Mouse (Mus musculus): ENCODE data around the gene Ifna9. TPM values are rescaled to one million over a fixed set of nuclear protein-coding genes. Genes with fewer than 3 reads are reported as not detected.
"Not testable (repeated sequence)": the region's sequence is repeated elsewhere in the genome, so short reads cannot be mapped to it uniquely, and the experiment has no call there.

The Ifna9 gene
- polyA plus RNA-seq, 1 experiment from 2014 or later, result not detected

GRCm38 (mm10) chr4:88561791-88562190 is 30.4 kb downstream of the Ifna9 start:
- Histone ChIP-seq H3K27me3 (replicated peaks; ENCODE audit: insufficient read depth, low read length) (no peaks in the 10 kb centered on the region), H3K9ac (replicated peaks; ENCODE audit: low read depth) (no peak overlapping the region), H3K4me1 (ENCODE audit: insufficient read depth, low read depth, low read length) (no peaks in the 10 kb centered on the region), H3K9me3 (ENCODE audit: low read length) (no peaks in the 10 kb centered on the region), H3K4me2 (replicated peaks; ENCODE audit: low read depth, low read length) (no peak overlapping the region), H3K4me3 (ENCODE audit: low read depth, low read length) (no peak overlapping the region), H3K36me3 (ENCODE audit: insufficient read depth, low read length) (no peaks in the 10 kb centered on the region), H3K27ac (ENCODE audit: low read length) (no peak overlapping the region)
- TF ChIP-seq EP300 (IDR thresholded peaks at IDR 0.05) (no peak), CTCF (IDR thresholded peaks at IDR 0.05) (no peak)
- WGBS, result 90% methylated on average over 1 of the region's 1 CpGs
- no peak for DNase-seq (ENCODE audit: low spot score)
- no peak for ATAC-seq

GRCm38 (mm10) chr4:88558145-88558544 is 34.0 kb downstream of the Ifna9 start, which contains the start of gene Ifna15:
Gene Ifna15, minus strand, starts transcription at chr4:88558245.
- ATAC-seq; H3K9me3 ChIP-seq (ENCODE audit: low read length); H3K4me2 ChIP-seq (replicated peaks; ENCODE audit: low read depth, low read length); H3K9ac ChIP-seq (replicated peaks; ENCODE audit: low read depth); H3K4me1 ChIP-seq (ENCODE audit: insufficient read depth, low read depth, low read length); DNase-seq (ENCODE audit: low spot score); H3K36me3 ChIP-seq (ENCODE audit: insufficient read depth, low read length); H3K27me3 ChIP-seq (replicated peaks; ENCODE audit: insufficient read depth, low read length); H3K4me3 ChIP-seq (ENCODE audit: low read depth, low read length); H3K27ac ChIP-seq (ENCODE audit: low read length): not testable (repeated sequence)

DNA sequence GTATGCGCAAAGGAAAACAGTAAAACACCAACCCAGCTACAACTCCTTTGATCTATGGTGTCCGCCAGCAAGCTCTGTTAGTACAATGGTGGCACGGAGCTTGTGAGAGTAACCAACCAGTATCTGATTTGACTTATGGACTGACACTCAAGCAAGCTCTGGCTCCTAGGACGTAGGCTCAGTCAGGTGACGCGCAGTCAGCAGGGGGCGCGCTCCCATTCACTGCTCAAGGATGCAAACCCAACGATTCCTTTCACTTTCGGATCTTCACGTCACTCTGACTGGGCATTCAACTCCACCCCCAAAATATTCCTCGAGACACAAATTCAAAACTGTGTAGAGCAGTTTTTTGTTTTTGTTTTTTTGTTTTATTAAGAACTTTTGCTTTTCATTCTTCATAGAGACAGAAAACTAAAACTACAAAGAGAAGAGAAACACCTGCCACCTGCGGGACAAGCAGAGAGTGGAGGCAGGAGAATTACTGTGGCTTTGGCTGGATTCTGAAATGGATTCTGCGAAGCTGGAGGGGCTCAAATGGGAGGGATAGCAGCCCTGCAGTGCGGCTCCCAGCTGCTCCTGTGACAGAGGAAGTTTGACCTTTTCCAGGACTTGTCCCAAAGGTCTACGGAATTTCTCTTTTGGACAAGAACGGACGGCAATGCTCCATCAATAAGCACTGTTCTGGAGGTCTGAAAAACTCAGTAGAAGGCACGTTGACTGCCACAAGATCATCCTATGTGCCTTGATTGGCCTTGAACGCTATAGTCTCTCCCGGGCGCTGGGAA is 41.8 kb downstream of the Ifna9 start:
- Histone ChIP-seq H3K27ac (ENCODE audit: low read length) (no peak overlapping the region), H3K4me2 (replicated peaks; ENCODE audit: low read depth, low read length) (peak overlapping the region; percentile 63), H3K4me3 (ENCODE audit: low read depth, low read length) (peak overlapping the region; percentile 45), H3K9me3 (ENCODE audit: low read length) (no peaks in the 10 kb centered on the region), H3K9ac (replicated peaks; ENCODE audit: low read depth) (peak overlapping the region; percentile 45), H3K27me3 (replicated peaks; ENCODE audit: insufficient read depth, low read length) (no peaks in the 10 kb centered on the region), H3K36me3 (ENCODE audit: insufficient read depth, low read length) (no peaks in the 10 kb centered on the region), H3K4me1 (ENCODE audit: insufficient read depth, low read depth, low read length) (no peaks in the 10 kb centered on the region; the same call in 1 of the 2 replicates)
- TF ChIP-seq CTCF (IDR thresholded peaks at IDR 0.05) (peak; percentile 92), EP300 (IDR thresholded peaks at IDR 0.05) (no peak)
- 24% methylated on average over 22 of the region's 22 CpGs for WGBS
- DNase-seq (ENCODE audit: low spot score) (peak; percentile 95), ATAC-seq (peak; percentile 93)

- no peak overlapping the region for H3K4me2 ChIP-seq (replicated peaks; ENCODE audit: low read depth, low read length)
- no peaks in the 10 kb centered on the region; the same call in 1 of the 2 replicates for H3K4me1 ChIP-seq (ENCODE audit: insufficient read depth, low read depth, low read length)
- no peaks in the 10 kb centered on the region for H3K9me3 ChIP-seq (ENCODE audit: low read length)
- DNase-seq (ENCODE audit: low spot score), result no peak
- H3K27ac ChIP-seq (ENCODE audit: low read length), result no peak overlapping the region
- ATAC-seq, result no peak
- H3K4me3 ChIP-seq (ENCODE audit: low read depth, low read length), result no peak overlapping the region
- no peak overlapping the region for H3K9ac ChIP-seq (replicated peaks; ENCODE audit: low read depth)
- TF ChIP-seq CTCF (IDR thresholded peaks at IDR 0.05), result no peak
- no peak for TF ChIP-seq EP300 (IDR thresholded peaks at IDR 0.05)
- 46% methylated on average over 1 of the region's 1 CpGs for WGBS
- no peaks in the 10 kb centered on the region for H3K36me3 ChIP-seq (ENCODE audit: insufficient read depth, low read length)
- H3K27me3 ChIP-seq (replicated peaks; ENCODE audit: insufficient read depth, low read length), result no peaks in the 10 kb centered on the region
These were observed 44.2 kb downstream of the Ifna9 start for GRCm38 (mm10) chr4:88547986-88548385.

DNA sequence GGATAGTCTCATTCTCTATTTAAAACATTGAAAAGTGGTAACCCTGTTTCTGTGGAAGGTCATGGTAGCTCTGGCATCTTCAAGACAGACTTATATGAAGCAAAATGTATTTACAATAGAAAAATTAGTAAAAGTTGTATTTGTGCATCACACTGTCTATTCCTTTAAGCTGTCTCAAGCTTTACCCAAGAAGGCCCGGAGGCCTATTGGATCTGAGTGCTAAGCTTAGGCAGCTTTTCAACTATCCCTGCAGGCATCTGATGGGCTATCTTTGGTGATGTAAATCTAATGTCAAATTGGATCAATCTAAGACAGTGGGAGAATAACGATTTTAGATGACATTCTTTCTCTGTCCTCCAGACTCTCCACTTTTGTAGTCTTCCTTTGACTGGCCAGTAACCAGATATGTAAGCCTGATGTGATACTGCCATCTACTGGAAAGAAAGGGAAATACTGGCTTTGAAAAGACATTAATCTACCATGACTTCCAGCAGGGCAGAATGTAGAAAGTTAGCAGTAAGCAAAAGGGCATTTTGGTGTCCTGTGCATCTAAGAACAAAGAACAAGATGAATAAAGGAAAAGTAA is 48.4 kb downstream of the Ifna9 start:
- Histone ChIP-seq H3K27ac (ENCODE audit: low read length) (no peak overlapping the region), H3K36me3 (ENCODE audit: insufficient read depth, low read length) (no peaks in the 10 kb centered on the region), H3K9me3 (ENCODE audit: low read length) (no peaks in the 10 kb centered on the region), H3K27me3 (replicated peaks; ENCODE audit: insufficient read depth, low read length) (no peaks in the 10 kb centered on the region), H3K4me1 (ENCODE audit: insufficient read depth, low read depth, low read length) (no peaks in the 10 kb centered on the region), H3K4me3 (ENCODE audit: low read depth, low read length) (no peak overlapping the region), H3K4me2 (replicated peaks; ENCODE audit: low read depth, low read length) (no peak overlapping the region), H3K9ac (replicated peaks; ENCODE audit: low read depth) (no peak overlapping the region)
- 47% methylated on average over 2 of the region's 2 CpGs for WGBS
- no peak for ATAC-seq
- DNase-seq (ENCODE audit: low spot score), result peak; percentile 88
- peak; percentile 95 for TF ChIP-seq CTCF (IDR thresholded peaks at IDR 0.05)
- no peak for TF ChIP-seq EP300 (IDR thresholded peaks at IDR 0.05)

Other genes starting within 250 kb of the Ifna9 start
- 10.2 and 11.3 TPM in 2 replicates for gene Hacd4, start 153.5 kb downstream of the Ifna9 start, polyA plus RNA-seq (2015; fragmentation: Nextera tagmentation; extraction: Ambion mirVana)
- gene Ifnb1, start 69.6 kb downstream of the Ifna9 start, polyA plus RNA-seq (2015; fragmentation: Nextera tagmentation; extraction: Ambion mirVana), result not detected in 2 replicates
- not detected in 2 replicates for gene Ifna15, start 34.1 kb downstream of the Ifna9 start, polyA plus RNA-seq (2015; fragmentation: Nextera tagmentation; extraction: Ambion mirVana)
- not detected in 2 replicates for gene Ifna14, start 20.6 kb downstream of the Ifna9 start, polyA plus RNA-seq (2015; fragmentation: Nextera tagmentation; extraction: Ambion mirVana)
- not detected in 2 replicates for gene Ifna12, start 11.0 kb upstream of the Ifna9 start, polyA plus RNA-seq (2015; fragmentation: Nextera tagmentation; extraction: Ambion mirVana)
- not detected in 2 replicates for gene C87499, start 42.0 kb upstream of the Ifna9 start, polyA plus RNA-seq (2015; fragmentation: Nextera tagmentation; extraction: Ambion mirVana)
- not detected in 2 replicates for gene Ifna13, start 52.1 kb upstream of the Ifna9 start, polyA plus RNA-seq (2015; fragmentation: Nextera tagmentation; extraction: Ambion mirVana)
- gene Ifna16, start 84.5 kb upstream of the Ifna9 start, polyA plus RNA-seq (2015; fragmentation: Nextera tagmentation; extraction: Ambion mirVana), result not detected in 2 replicates
- gene Ifna2, start 91.5 kb upstream of the Ifna9 start, polyA plus RNA-seq (2015; fragmentation: Nextera tagmentation; extraction: Ambion mirVana), result not detected in 2 replicates
- gene Ifnab, start 99.0 kb upstream of the Ifna9 start, polyA plus RNA-seq (2015; fragmentation: Nextera tagmentation; extraction: Ambion mirVana), result not detected in 2 replicates
- 0.19 TPM in 1 of 2 replicates, not detected in the other for gene Gm26566, start 129.4 kb upstream of the Ifna9 start, polyA plus RNA-seq (2015; fragmentation: Nextera tagmentation; extraction: Ambion mirVana)
- 54.1 and 59.7 TPM in 2 replicates for gene Klhl9, start 130.1 kb upstream of the Ifna9 start, polyA plus RNA-seq (2015; fragmentation: Nextera tagmentation; extraction: Ambion mirVana)
- gene Gm13271, start 162.5 kb upstream of the Ifna9 start, polyA plus RNA-seq (2015; fragmentation: Nextera tagmentation; extraction: Ambion mirVana), result not detected in 2 replicates
- gene Gm13283, start 167.7 kb upstream of the Ifna9 start, polyA plus RNA-seq (2015; fragmentation: Nextera tagmentation; extraction: Ambion mirVana), result 0.38 and 0.44 TPM in 2 replicates
- 0.40 TPM in 1 of 2 replicates, not detected in the other for gene Gm13290, start 181.4 kb upstream of the Ifna9 start, polyA plus RNA-seq (2015; fragmentation: Nextera tagmentation; extraction: Ambion mirVana)
- gene Gm13289, start 184.5 kb upstream of the Ifna9 start, polyA plus RNA-seq (2015; fragmentation: Nextera tagmentation; extraction: Ambion mirVana), result not detected in 2 replicates
- not detected in 2 replicates for gene Gm13272, start 187.5 kb upstream of the Ifna9 start, polyA plus RNA-seq (2015; fragmentation: Nextera tagmentation; extraction: Ambion mirVana)
- gene Ifnz, start 189.7 kb upstream of the Ifna9 start, polyA plus RNA-seq (2015; fragmentation: Nextera tagmentation; extraction: Ambion mirVana), result 0.26 and 0.61 TPM in 2 replicates
- 0.30 TPM in 1 of 2 replicates, not detected in the other for gene Gm13276, start 193.3 kb upstream of the Ifna9 start, polyA plus RNA-seq (2015; fragmentation: Nextera tagmentation; extraction: Ambion mirVana)
- gene Gm13277, start 196.2 kb upstream of the Ifna9 start, polyA plus RNA-seq (2015; fragmentation: Nextera tagmentation; extraction: Ambion mirVana), result not detected in 2 replicates
- gene Gm13278, start 199.2 kb upstream of the Ifna9 start, polyA plus RNA-seq (2015; fragmentation: Nextera tagmentation; extraction: Ambion mirVana), result not detected in 2 replicates
- gene Gm13275, start 202.1 kb upstream of the Ifna9 start, polyA plus RNA-seq (2015; fragmentation: Nextera tagmentation; extraction: Ambion mirVana), result not detected in 2 replicates
- gene Gm13279, start 205.0 kb upstream of the Ifna9 start, polyA plus RNA-seq (2015; fragmentation: Nextera tagmentation; extraction: Ambion mirVana), result not detected in 2 replicates
- gene Gm13285, start 207.3 kb upstream of the Ifna9 start, polyA plus RNA-seq (2015; fragmentation: Nextera tagmentation; extraction: Ambion mirVana), result 1.8 and 2.4 TPM in 2 replicates
- not detected in 2 replicates for gene Gm13287, start 210.9 kb upstream of the Ifna9 start, polyA plus RNA-seq (2015; fragmentation: Nextera tagmentation; extraction: Ambion mirVana)
- gene Gm13288, start 213.1 kb upstream of the Ifna9 start, polyA plus RNA-seq (2015; fragmentation: Nextera tagmentation; extraction: Ambion mirVana), result 0.05 TPM in 1 of 2 replicates, not detected in the other
- not detected in 2 replicates for gene Ifna7, start 223.8 kb upstream of the Ifna9 start, polyA plus RNA-seq (2015; fragmentation: Nextera tagmentation; extraction: Ambion mirVana)
- gene Ifna11, start 227.6 kb upstream of the Ifna9 start, polyA plus RNA-seq (2015; fragmentation: Nextera tagmentation; extraction: Ambion mirVana), result not detected in 2 replicates
- not detected in 2 replicates for gene Ifna6, start 235.0 kb upstream of the Ifna9 start, polyA plus RNA-seq (2015; fragmentation: Nextera tagmentation; extraction: Ambion mirVana)
- gene Ifna5, start 243.1 kb upstream of the Ifna9 start, polyA plus RNA-seq (2015; fragmentation: Nextera tagmentation; extraction: Ambion mirVana), result not detected in 2 replicates
- not detected in 2 replicates for gene Ifna4, start 249.5 kb upstream of the Ifna9 start, polyA plus RNA-seq (2015; fragmentation: Nextera tagmentation; extraction: Ambion mirVana)

Measured in lung, postnatal 0 days (tissue).